Mouse (Mus musculus): ENCODE measurements around the gene Tesk2.

Gene Tesk2

DNA sequence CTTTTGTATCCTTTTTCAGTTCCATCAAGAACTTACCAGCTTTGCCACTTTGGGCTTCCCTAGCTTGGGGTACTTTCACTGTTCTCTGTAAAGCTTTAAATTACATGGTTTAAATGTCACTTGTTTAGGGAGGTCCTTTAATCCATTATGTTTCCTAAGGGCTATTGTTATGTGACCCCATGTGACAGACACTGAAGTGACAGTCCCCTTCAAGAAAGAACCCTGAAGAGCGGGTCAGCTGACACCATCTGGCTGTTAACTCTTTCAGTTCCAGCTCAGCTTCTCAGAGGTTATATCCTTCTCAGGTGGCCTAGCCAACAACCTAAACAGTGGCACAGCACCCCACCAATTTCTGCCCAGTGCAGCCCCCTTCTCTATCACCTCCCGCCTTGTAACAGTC lies 133.5 kb downstream of the Tesk2 start:
- DNase-seq (ENCODE audit: inconsistent ontology term) = no peak
